Mouse (Mus musculus) E14TG2a.4 (cell line): Measurements from ENCODE around the gene Add1.
A peak's percentile ranks its signal among the peaks of the same experiment; 100 is the strongest.

Source experiments
- H3K27me3 ChIP-seq: 2 replicates; pipeline ENCODE4 v1.6.1; 2014; ENCODE audit warnings: low read length, control low read depth; ENCODE audit not compliant: insufficient read depth
- H3K36me3 ChIP-seq: 2 replicates; pipeline ENCODE4 v1.6.1; 2014; ENCODE audit warnings: low read length, control low read depth; ENCODE audit not compliant: insufficient read depth
- H3K4me1 ChIP-seq: replicated peaks from 2 replicates; pipeline ENCODE4 v1.6.1; 2014; ENCODE audit warnings: low read depth, low read length, control low read depth
- H3K4me3 ChIP-seq: replicated peaks from 2 replicates; pipeline ENCODE4 v1.5.1; 2014; ENCODE audit warnings: mild to moderate bottlenecking, low read length
- H3K9me3 ChIP-seq: 2 replicates; pipeline ENCODE4 v1.6.1; 2014; ENCODE audit warnings: low read length, control low read depth
- CTCF ChIP-seq: conservative IDR thresholded peaks from 2 replicates; pipeline ENCODE4 v1.5.1; 2014; ENCODE audit warnings: low read length
- NANOG ChIP-seq: IDR thresholded peaks from 2 replicates; pipeline ENCODE4 v1.6.1; 2014; ENCODE audit warnings: borderline replicate concordance, low read length, mixed read lengths
- POU5F1 ChIP-seq: IDR thresholded peaks from 2 replicates; pipeline ENCODE4 v1.6.1; 2014; ENCODE audit warnings: low read length, borderline replicate concordance

Gene Add1

DNA sequence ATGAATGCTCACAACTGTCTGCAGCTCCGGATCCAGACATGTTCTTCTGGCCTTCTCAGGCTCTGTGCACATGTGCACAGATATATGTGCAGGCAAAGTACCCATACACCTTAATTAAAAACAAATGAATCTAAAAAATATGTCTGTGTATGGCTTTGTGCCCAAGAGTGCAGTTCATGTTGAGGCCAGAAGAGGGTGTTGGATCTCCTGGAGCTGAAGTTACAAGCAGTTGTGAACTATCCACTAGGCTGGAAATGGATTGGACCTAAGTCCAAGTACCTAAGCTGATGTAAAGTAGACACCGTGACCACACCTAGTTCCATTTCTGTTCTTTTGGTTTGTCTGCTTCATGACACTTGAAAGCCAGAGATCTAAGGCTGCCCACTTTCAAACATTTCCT is 96.0 kb downstream of the Add1 start:
- Histone ChIP-seq H3K36me3 (no peaks in the 10 kb centered on the region), H3K27me3 (0 out of 2 replicates have a peak, but pooled peaks cover 2% of the 10 kb centered on the region), H3K9me3 (no peaks in the 10 kb centered on the region), H3K4me1 (no peaks in the 10 kb centered on the region), H3K4me3 (no peak overlapping the region)
- TF ChIP-seq POU5F1 (no peak), CTCF (peak; percentile 86)

DNA sequence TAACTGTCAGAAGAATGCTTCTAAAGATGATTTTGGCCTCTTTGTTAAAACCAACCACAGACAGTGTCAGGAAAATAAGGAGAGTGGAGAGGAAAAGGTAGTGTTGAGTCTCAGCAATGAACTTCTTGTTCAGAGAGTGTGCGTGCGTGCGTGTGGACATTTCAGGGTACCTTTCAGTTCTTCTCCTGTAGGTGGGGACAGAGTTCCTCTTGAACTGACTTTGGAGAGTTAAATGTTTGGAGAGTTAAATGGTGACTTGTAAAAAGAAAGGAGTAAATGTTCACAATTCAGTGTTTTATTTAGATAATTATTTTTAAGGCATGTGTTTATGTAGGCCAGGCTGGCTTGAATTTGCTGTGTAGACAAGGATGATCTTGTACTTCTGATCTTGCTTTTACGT is 96.8 kb downstream of the Add1 start:
- Histone ChIP-seq H3K9me3 (no peaks in the 10 kb centered on the region), H3K27me3 (no peaks in the 10 kb centered on the region), H3K36me3 (no peaks in the 10 kb centered on the region), H3K4me3 (no peak overlapping the region), H3K4me1 (no peaks in the 10 kb centered on the region)
- TF ChIP-seq CTCF (peak; percentile 32), NANOG (no peak)
